In the genomic region with DNA sequence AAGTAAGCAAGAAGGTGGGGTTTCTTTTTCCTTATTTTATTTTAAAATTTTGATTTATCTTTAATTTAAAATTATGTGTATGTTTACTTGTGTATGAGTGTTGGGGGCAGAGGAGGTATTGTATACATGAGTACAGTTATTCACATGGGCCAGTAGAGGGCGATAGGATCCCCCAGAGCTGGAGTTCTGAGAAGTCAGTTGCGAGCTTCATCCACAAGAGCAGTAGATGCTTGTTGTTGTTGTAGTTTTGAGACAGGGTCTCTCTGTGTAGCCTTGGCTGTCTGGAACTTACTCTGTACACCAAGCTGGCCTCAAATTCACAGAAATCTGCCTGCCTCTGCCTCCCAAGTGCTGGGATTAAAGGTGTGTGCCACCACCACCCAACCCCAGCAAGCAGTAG, we compare ENCODE assay signal across 8 mouse cellular contexts. TPM values are rescaled to one million over a fixed set of nuclear protein-coding genes. Genes with fewer than 3 reads are reported as not detected.
A peak's percentile ranks its signal among the peaks of the same experiment; 100 is the strongest.
DNase-seq lines count a peak whose midpoint lies in the region; ATAC-seq and TF ChIP-seq lines count a peak whose summit lies in the region.

No protein-coding gene starts in this region.

- no peak overlapping the region for H3K9ac ChIP-seq in heart, postnatal 0 days (replicated peaks; ENCODE audit: low read depth, low read length)
- no peak overlapping the region for H3K9ac ChIP-seq in midbrain, embryonic 11.5 days (ENCODE audit: low read length)

- no peak overlapping the region for H3K4me3 ChIP-seq in heart, postnatal 0 days (ENCODE audit: low read depth, low read length)
- no peak overlapping the region for H3K4me3 ChIP-seq in bone marrow, adult 2 months (replicated peaks; ENCODE audit: control insufficient read depth, low read depth, low read length)
- no peak overlapping the region for H3K4me3 ChIP-seq in midbrain, embryonic 11.5 days (ENCODE audit: low read depth, low read length)

- intact Hi-C loops in heart, postnatal 25 days (cut with DNase I), result loop anchor here (2.0 kb wide), 1 partner anchor 26 kb away; no protein-coding TSS in a partner anchor

- no peak overlapping the region for H3K27ac ChIP-seq in heart, postnatal 0 days (ENCODE audit: low read depth)
- H3K27ac ChIP-seq in bone marrow, adult 2 months (ENCODE audit: control insufficient read depth, insufficient read depth, low read depth, low read length, poor library complexity), result no peak overlapping the region
- no peak overlapping the region for H3K27ac ChIP-seq in midbrain, embryonic 11.5 days (ENCODE audit: low read depth, low read length)

- peak; percentile 47 for DNase-seq in heart, postnatal 0 days (ENCODE audit: low spot score)
- DNase-seq in heart, postnatal 25 days (ENCODE audit: low spot score), result no peak
- DNase-seq in B cell, adult 2 months, result peak; percentile 27 to 38
- DNase-seq in retina, adult 2 months (ENCODE audit: low read depth, low spot score), result peak; percentile 38
- DNase-seq in layer of hippocampus, postnatal 14 days (ENCODE audit: low spot score in 2 of 2), result no peak
- DNase-seq in midbrain, embryonic 11.5 days (ENCODE audit: low spot score, missing footprints), result no peak

- H3K9me3 ChIP-seq in heart, postnatal 0 days (replicated peaks; ENCODE audit: control insufficient read depth, low read length), result no peaks in the 10 kb centered on the region
- no peaks in the 10 kb centered on the region for H3K9me3 ChIP-seq in midbrain, embryonic 11.5 days (ENCODE audit: control insufficient read depth, low read length)

- H3K27me3 ChIP-seq in heart, postnatal 0 days (ENCODE audit: control insufficient read depth, insufficient read depth, low read length), result no peaks in the 10 kb centered on the region
- no peaks in the 10 kb centered on the region for H3K27me3 ChIP-seq in midbrain, embryonic 11.5 days (ENCODE audit: control insufficient read depth, insufficient read depth, low read length)

- TF ChIP-seq EP300 in heart, postnatal 0 days (IDR thresholded peaks at IDR 0.05; ENCODE audit: low read depth), result no peak

- 18% methylated on average over 2 of the region's 2 CpGs for WGBS in heart, postnatal 0 days
- 8% methylated on average over 2 of the region's 2 CpGs for WGBS in bone marrow, adult 2 months
- 26% methylated on average over 2 of the region's 2 CpGs for WGBS in midbrain, embryonic 11.5 days

- no peaks in the 10 kb centered on the region for H3K4me1 ChIP-seq in heart, postnatal 0 days (ENCODE audit: control insufficient read depth, insufficient read depth)
- no peaks in the 10 kb centered on the region for H3K4me1 ChIP-seq in bone marrow, adult 2 months (ENCODE audit: control insufficient read depth, insufficient read depth, low read length)
- no peaks in the 10 kb centered on the region for H3K4me1 ChIP-seq in midbrain, embryonic 11.5 days (ENCODE audit: control insufficient read depth, insufficient read depth, low read length)

- no peaks in the 10 kb centered on the region for H3K36me3 ChIP-seq in heart, postnatal 0 days (replicated peaks; ENCODE audit: control insufficient read depth, insufficient read depth, low read length)
- H3K36me3 ChIP-seq in midbrain, embryonic 11.5 days (ENCODE audit: control insufficient read depth, insufficient read depth, low read length), result no peaks in the 10 kb centered on the region

- TF ChIP-seq POLR2A in bone marrow, adult 2 months (IDR thresholded peaks at IDR 0.05; ENCODE audit: borderline replicate concordance, control insufficient read depth, low read depth, low read length), result no peak

- H3K4me2 ChIP-seq in heart, postnatal 0 days (ENCODE audit: low read depth, low read length), result no peak overlapping the region
- no peak overlapping the region for H3K4me2 ChIP-seq in midbrain, embryonic 11.5 days

- no peak for ATAC-seq in heart, postnatal 0 days (ENCODE audit: insufficient read depth, low read depth)
- peak; percentile 73 to 78 for ATAC-seq in hematopoietic stem cell, adult 5-6 weeks (replicated peaks in 1 of 2; ENCODE audit: insufficient read depth in 1 of 2, low FRiP score in 2 of 2, low TSS enrichment in 1 of 2, low read depth in 1 of 2, poor library complexity in 2 of 2, severe bottlenecking in 2 of 2)
- no peak for ATAC-seq in midbrain, embryonic 11.5 days (ENCODE audit: low FRiP score)

- peak; percentile 52 for TF ChIP-seq CTCF in heart, postnatal 0 days (IDR thresholded peaks at IDR 0.05; ENCODE audit: low read depth)
- TF ChIP-seq CTCF in bone marrow, adult 2 months (IDR thresholded peaks at IDR 0.05; ENCODE audit: control insufficient read depth, insufficient read depth, low read length), result peak; percentile 52

RNA-seq across cellular contexts. Expression of a gene that starts 23.8 kb away (rescaled TPM):
- total RNA-seq in heart, postnatal 0 days (2014; rRNA removed; ENCODE audit: low replicate concordance), result 27.3 and 35.8 TPM in 2 replicates
- polyA plus RNA-seq in heart, postnatal 0 days (2015; fragmentation: Nextera tagmentation; extraction: Ambion mirVana), result 68.6 and 72.0 TPM in 2 replicates
- 10 to 100 TPM; 51.8 to 55.4 TPM for total RNA-seq in heart, postnatal 25 days (2021)
- 46.8 and 88.6 TPM in 2 replicates for polyA plus RNA-seq in bone marrow, adult 2 months (2011; ENCODE audit: insufficient read depth, insufficient read length, low replicate concordance, missing spikeins)
- 167 and 192 TPM in 2 replicates for total RNA-seq in hematopoietic stem cell, adult 5-6 weeks (2017)
- total RNA-seq in layer of hippocampus, postnatal 14 days (2021), result 10 to 100 TPM; 69.0 to 70.3 TPM
- polyA plus RNA-seq in midbrain, embryonic 11.5 days (2014; fragmentation: Nextera tagmentation; extraction: Ambion mirVana), result 135 and 144 TPM in 2 replicates

Comparison
In these comparisons a context has a peak if more than half of its experiments do, and no peak if none do; other contexts are left out.
1. DNase-seq: peak in heart, postnatal 0 days (single experiment), B cell, adult 2 months (2 of 2) and retina, adult 2 months (single experiment); none in heart, postnatal 25 days (single experiment), layer of hippocampus, postnatal 14 days (0 of 2) and midbrain, embryonic 11.5 days (single experiment).
2. ATAC-seq: peak in hematopoietic stem cell, adult 5-6 weeks (2 of 2); none in heart, postnatal 0 days (single experiment) and midbrain, embryonic 11.5 days (single experiment).